Mouse (Mus musculus) stomach, postnatal 0 days (tissue): ENCODE data around the gene Timm22. TPM values are rescaled to one million over a fixed set of nuclear protein-coding genes. Genes with fewer than 3 reads are reported as not detected.
A peak's percentile ranks its signal among the peaks of the same experiment; 100 is the strongest.

ENCODE experiments used
- ATAC-seq: fragments of 200-750 bp; cut with Nextera tagmentation; 2 replicates; pipeline ENCODE4 v1.8.0; 2017; ENCODE audit not compliant: low FRiP score, low TSS enrichment
- DNase-seq: peaks from one replicate; pipeline ENCODE4 v3.0.0-alpha.2; 2016; ENCODE audit warnings: low spot score
- H3K27ac ChIP-seq: fragments of 300-500 bp; sonication (generic); replicated peaks from 2 replicates; pipeline ENCODE4 v1.5.1; 2014; ENCODE audit warnings: mild to moderate bottlenecking, control low read depth
- H3K27me3 ChIP-seq: fragments of 300-500 bp; sonication (generic); 2 replicates; pipeline ENCODE4 v1.6.1; 2014; ENCODE audit warnings: low read length; ENCODE audit not compliant: control insufficient read depth, insufficient read depth
- H3K36me3 ChIP-seq: fragments of 300-500 bp; sonication (generic); 2 replicates; pipeline ENCODE4 v1.6.1; 2014; ENCODE audit warnings: low read length, mixed read lengths; ENCODE audit not compliant: control insufficient read depth, insufficient read depth
- H3K4me1 ChIP-seq: fragments of 300-500 bp; sonication (generic); replicated peaks from 2 replicates; pipeline ENCODE4 v1.6.1; 2014; ENCODE audit warnings: antibody characterized with exemption; ENCODE audit not compliant: control insufficient read depth, insufficient read depth
- H3K4me2 ChIP-seq: fragments of 300-500 bp; sonication (generic); replicated peaks from 2 replicates; pipeline ENCODE4 v1.6.1; 2014; ENCODE audit warnings: low read depth, mild to moderate bottlenecking, control low read depth, moderate library complexity
- H3K4me3 ChIP-seq: fragments of 300-500 bp; sonication (generic); 2 replicates; pipeline ENCODE4 v1.5.1; 2014; ENCODE audit warnings: low read depth, low read length, control low read depth
- H3K9ac ChIP-seq: fragments of 300-500 bp; sonication (generic); 2 replicates; pipeline ENCODE4 v1.6.1; 2014; ENCODE audit warnings: mild to moderate bottlenecking, low read length, control low read depth, mixed read lengths
- H3K9me3 ChIP-seq: fragments of 300-500 bp; sonication (generic); 2 replicates; pipeline ENCODE4 v1.6.1; 2016; ENCODE audit warnings: low read length; ENCODE audit not compliant: control insufficient read depth
- CTCF ChIP-seq: IDR thresholded peaks from 2 replicates; pipeline ENCODE4 v1.5.1; 2016; ENCODE audit warnings: antibody characterized with exemption, low read depth, mild to moderate bottlenecking, moderate library complexity
- EP300 ChIP-seq: optimal IDR thresholded peaks from 2 replicates; pipeline ENCODE3; 2016; ENCODE audit warnings: antibody characterized with exemption
- WGBS: fragments of 180-500 bp; shearing (Covaris S2); extraction: QIAGEN DNeasy Blood & Tissue Kit; methylation state at CpG from one replicate; pipeline ENCODE4 v1.1.7; 2014; 5-methylcytosine and 5-hydroxymethylcytosine counted together
- polyA plus RNA-seq: library from polyadenylated mRNA; unstranded; fragments of >200 nt; fragmentation: Nextera tagmentation; extraction: Ambion mirVana; gene quantifications from 2 replicates; pipeline ENCODE4 v1.2.1, GENCODE M21; 2015

Gene Timm22
- polyA plus RNA-seq, 1 experiment from 2014 or later: 82.1 TPM

GRCm38 (mm10) chr11:76372534-76372933 is 34.2 kb upstream of the Timm22 start:
- peak overlapping the region; percentile 74 for H3K27ac ChIP-seq
- no peak overlapping the region for H3K4me3 ChIP-seq
- WGBS: 31% methylated on average over 6 of the region's 6 CpGs
- no peak overlapping the region for H3K4me2 ChIP-seq
- no peaks in the 10 kb centered on the region for H3K27me3 ChIP-seq
- no peak overlapping the region; the same call in 1 of the 2 replicates for H3K9ac ChIP-seq
- TF ChIP-seq EP300: no peak
- no peak for TF ChIP-seq CTCF
- no peak for DNase-seq
- ATAC-seq: no peak
- peaks cover 14% of the 10 kb centered on the region for H3K4me1 ChIP-seq
- no peaks in the 10 kb centered on the region for H3K9me3 ChIP-seq
- H3K36me3 ChIP-seq: no peaks in the 10 kb centered on the region

GRCm38 (mm10) chr11:76374491-76375185 is 32.1 kb upstream of the Timm22 start:
- no peak overlapping the region for H3K4me3 ChIP-seq
- H3K4me2 ChIP-seq: no peak overlapping the region
- 0 out of 2 replicates have a peak overlapping the region, but pooled peaks have one; percentile 5 for H3K9ac ChIP-seq
- no peaks in the 10 kb centered on the region for H3K36me3 ChIP-seq
- DNase-seq (peak; percentile 65), ATAC-seq (peak; percentile 83)
- WGBS: 26% methylated on average over 17 of the region's 17 CpGs
- no peaks in the 10 kb centered on the region for H3K9me3 ChIP-seq
- peak overlapping the region; percentile 94 for H3K27ac ChIP-seq
- TF ChIP-seq EP300 (no peak), CTCF (peak; percentile 35)
- no peaks in the 10 kb centered on the region for H3K27me3 ChIP-seq
- H3K4me1 ChIP-seq: peaks cover 14% of the 10 kb centered on the region

GRCm38 (mm10) chr11:76376425-76376824 is 30.3 kb upstream of the Timm22 start:
- no peak for TF ChIP-seq EP300
- WGBS: 66% methylated on average over 3 of the region's 3 CpGs

GRCm38 (mm10) chr11:76379921-76380544 is 26.7 kb upstream of the Timm22 start:
- no peak overlapping the region for H3K4me2 ChIP-seq
- H3K9me3 ChIP-seq: no peaks in the 10 kb centered on the region
- no peak for DNase-seq
- no peak for ATAC-seq
- H3K27me3 ChIP-seq: no peaks in the 10 kb centered on the region
- 46% methylated on average over 11 of the region's 11 CpGs for WGBS
- no peak overlapping the region for H3K9ac ChIP-seq
- H3K4me3 ChIP-seq: no peak overlapping the region
- no peaks in the 10 kb centered on the region for H3K36me3 ChIP-seq
- H3K4me1 ChIP-seq: 0 out of 2 replicates have a peak, but pooled peaks cover 3% of the 10 kb centered on the region
- TF ChIP-seq CTCF: no peak
- no peak for TF ChIP-seq EP300
- no peak overlapping the region; the same call in 1 of the 2 replicates for H3K27ac ChIP-seq

More at GRCm38 (mm10) chr11:76376425-76376824, 30.3 kb upstream of the Timm22 start:
- DNase-seq (no peak), ATAC-seq (no peak)
- Histone ChIP-seq H3K9ac (no peak overlapping the region), H3K4me3 (no peak overlapping the region), H3K36me3 (no peaks in the 10 kb centered on the region), H3K4me1 (peaks cover 11% of the 10 kb centered on the region), H3K27ac (no peak overlapping the region), H3K9me3 (no peaks in the 10 kb centered on the region), H3K27me3 (no peaks in the 10 kb centered on the region), H3K4me2 (no peak overlapping the region)

GRCm38 (mm10) chr11:76381201-76381885 is 25.4 kb upstream of the Timm22 start:
- Histone ChIP-seq H3K4me1 (no peaks in the 10 kb centered on the region), H3K4me3 (no peak overlapping the region), H3K27me3 (no peaks in the 10 kb centered on the region), H3K4me2 (no peak overlapping the region), H3K9me3 (no peaks in the 10 kb centered on the region), H3K9ac (no peak overlapping the region), H3K36me3 (no peaks in the 10 kb centered on the region), H3K27ac (no peak overlapping the region; the same call in 1 of the 2 replicates)
- no peak for DNase-seq
- 66% methylated on average over 15 of the region's 15 CpGs for WGBS
- TF ChIP-seq EP300: no peak
- no peak for TF ChIP-seq CTCF
- no peak for ATAC-seq
